Mouse (Mus musculus) testis, postnatal 10 days (tissue): ENCODE measurements around the gene Ccdc107.

ENCODE experiments used
- DNase-seq: peaks from one replicate; pipeline ENCODE4 v3.0.0; 2021; ENCODE audit warnings: low spot score

The Ccdc107 gene

DNA sequence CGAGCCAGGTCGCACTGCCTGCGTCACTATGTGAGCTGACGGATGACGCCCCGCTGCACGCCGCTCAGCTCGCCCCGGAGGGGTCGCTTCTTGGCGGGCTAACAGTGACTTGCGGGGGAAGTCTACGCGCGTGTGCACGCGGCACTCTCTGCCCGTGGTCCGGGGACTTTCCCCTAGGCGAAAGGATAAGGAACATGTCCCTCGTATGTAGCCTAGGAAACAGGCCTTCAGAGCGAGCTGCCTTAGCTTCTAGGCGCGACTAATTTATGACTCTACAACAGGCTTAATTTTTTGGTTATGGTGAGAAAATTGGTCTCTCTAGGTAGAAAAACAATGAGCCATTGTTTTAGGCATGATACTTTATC is at the start of gene Ccdc107:
Gene Ccdc107, plus strand, starts transcription at position 80 of the 365 bp plus-strand sequence.
- DNase-seq: peak; percentile 80

- DNase-seq: peak; percentile 73
These were observed 49.2 kb upstream of the Ccdc107 start for GRCm38 (mm10) chr4:43443511-43443910.

DNA sequence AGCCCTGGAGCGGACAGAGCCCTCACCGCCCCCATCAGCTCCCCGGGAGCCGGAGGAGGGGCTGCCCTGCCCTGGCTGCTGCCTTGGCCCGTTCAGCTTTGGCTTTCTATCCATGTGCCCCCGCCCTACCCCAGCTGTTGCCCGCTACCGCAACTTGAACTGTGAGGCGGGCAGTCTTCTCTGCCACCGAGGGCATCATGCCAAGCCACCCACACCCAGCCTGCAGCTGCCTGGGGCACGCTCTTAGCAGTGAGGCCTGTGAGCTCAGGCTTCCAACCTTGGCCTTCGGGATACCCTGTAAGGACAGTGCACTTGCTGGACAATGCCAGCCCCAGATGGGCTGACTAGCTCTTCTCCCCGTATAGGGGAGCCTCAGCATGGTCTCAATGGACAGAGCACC is 45.4 kb upstream of the Ccdc107 start:
- peak; percentile 60 for DNase-seq

- no peak for DNase-seq
These were observed 44.1 kb upstream of the Ccdc107 start for GRCm38 (mm10) chr4:43448554-43448953.

DNA sequence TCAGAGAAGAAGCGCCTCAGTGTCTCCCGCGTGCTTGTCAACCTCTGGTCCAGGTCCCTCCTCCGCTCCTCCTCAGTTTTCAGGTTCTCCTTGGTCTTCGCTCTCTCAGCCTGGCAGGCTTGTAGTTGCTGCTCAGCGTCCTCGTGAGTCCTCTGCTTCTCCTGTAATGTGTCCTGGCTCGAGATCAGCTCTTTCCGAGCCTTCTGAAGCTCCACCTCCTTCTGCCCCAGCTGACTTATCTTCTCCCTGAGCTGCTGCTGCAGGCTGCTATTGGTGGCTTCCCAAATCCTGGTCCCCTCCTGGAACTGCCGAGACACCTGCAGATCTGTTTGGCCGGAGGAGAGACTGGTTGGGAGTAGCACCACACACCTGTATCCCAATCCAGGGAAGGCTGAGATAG is 40.4 kb upstream of the Ccdc107 start:
- DNase-seq: no peak

- no peak for DNase-seq
These were observed 39.3 kb upstream of the Ccdc107 start for GRCm38 (mm10) chr4:43453413-43453812.

GRCm38 (mm10) chr4:43454041-43454836 is 38.5 kb upstream of the Ccdc107 start, which contains the start of gene Cd72:
TSS of gene Cd72 (minus strand) at chr4:43454628.
- DNase-seq: no peak

DNA sequence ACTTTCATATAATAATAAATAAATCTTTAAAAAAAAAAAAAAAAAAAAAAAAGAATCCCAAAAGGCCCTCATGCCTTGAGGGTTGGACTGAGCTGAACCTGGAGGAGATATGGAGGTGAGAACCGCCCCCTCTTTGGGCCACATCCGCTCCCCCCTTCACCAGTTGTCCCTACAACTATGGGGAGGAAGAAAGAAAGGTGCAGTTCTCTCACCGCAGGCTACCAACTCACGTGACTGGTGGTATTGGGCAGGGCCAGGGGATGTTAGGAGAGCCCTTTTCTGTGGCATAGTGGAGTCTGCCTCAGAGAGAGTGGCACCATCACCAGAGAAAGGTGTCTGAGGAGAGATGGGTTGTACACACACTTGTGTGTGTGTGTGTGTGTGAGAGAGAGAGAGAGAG is 36.2 kb upstream of the Ccdc107 start:
- no peak for DNase-seq

DNA sequence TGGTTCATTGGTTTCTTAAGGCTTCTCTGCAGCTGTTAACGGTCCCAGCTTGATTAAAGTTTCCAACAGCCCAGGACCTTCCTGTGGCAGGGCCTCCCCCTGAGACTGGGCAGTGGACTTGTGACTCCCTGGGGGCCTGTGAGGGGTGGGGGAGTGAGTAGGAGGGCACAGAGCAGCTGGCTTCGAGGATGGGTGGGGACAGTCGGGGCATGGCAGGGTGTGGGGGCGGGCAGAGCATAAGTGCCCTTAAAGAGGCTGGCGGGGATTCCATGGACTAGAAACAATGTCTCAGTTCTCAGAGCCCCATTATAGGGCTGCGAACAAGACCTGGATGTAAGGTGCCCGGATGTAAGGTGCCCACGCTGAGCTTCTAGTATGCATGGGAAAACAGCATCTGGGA is 35.6 kb upstream of the Ccdc107 start:
- no peak for DNase-seq

GRCm38 (mm10) chr4:43463102-43463501 is 29.6 kb upstream of the Ccdc107 start:
- no peak for DNase-seq

- no peak for DNase-seq
These were observed 26.8 kb upstream of the Ccdc107 start for GRCm38 (mm10) chr4:43465935-43466334.

- DNase-seq: no peak
These were observed 25.8 kb upstream of the Ccdc107 start for GRCm38 (mm10) chr4:43466872-43467271.

- no peak for DNase-seq
These were observed 22.4 kb upstream of the Ccdc107 start for GRCm38 (mm10) chr4:43470301-43470700.

DNA sequence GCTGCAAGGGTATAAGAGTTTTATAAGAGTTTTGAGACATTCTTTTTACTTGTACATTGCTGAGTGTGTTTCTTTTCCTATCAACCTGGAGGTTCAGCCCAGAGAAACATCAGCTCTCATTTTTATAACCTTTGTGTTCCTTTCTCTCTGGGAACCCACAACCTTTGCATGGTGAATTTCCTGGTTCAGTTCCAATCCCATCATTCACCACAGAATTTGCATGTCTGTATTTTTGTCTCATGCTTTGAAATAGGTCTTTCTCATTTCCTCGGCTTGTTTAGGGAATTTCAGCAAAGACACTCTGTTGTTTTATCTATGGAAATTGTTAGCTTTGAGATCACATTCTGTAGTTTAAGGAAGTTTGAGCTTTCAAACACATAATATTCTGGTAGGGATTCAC is 19.1 kb upstream of the Ccdc107 start:
- no peak for DNase-seq

- DNase-seq: no peak
These were observed 16.1 kb upstream of the Ccdc107 start for GRCm38 (mm10) chr4:43476604-43477003.

GRCm38 (mm10) chr4:43477857-43478533 is 14.7 kb upstream of the Ccdc107 start:
- DNase-seq: peak; percentile 90

DNA sequence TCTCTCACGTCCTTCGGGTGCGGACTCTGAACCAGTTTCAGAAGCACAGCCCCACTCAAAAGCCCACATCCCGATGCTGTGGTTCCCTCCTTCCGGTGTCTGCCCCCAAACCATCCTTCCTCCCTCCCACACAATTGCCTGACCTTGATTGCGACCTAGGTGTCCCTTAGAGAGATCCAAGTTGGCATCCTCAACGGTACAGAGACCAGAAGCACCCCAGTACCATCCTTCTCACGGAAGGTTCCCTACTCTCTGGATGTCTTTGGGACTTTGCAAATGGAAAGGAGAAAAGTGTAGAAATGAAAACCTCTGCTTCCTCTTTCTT is 14.2 kb upstream of the Ccdc107 start:
- DNase-seq: no peak

DNA sequence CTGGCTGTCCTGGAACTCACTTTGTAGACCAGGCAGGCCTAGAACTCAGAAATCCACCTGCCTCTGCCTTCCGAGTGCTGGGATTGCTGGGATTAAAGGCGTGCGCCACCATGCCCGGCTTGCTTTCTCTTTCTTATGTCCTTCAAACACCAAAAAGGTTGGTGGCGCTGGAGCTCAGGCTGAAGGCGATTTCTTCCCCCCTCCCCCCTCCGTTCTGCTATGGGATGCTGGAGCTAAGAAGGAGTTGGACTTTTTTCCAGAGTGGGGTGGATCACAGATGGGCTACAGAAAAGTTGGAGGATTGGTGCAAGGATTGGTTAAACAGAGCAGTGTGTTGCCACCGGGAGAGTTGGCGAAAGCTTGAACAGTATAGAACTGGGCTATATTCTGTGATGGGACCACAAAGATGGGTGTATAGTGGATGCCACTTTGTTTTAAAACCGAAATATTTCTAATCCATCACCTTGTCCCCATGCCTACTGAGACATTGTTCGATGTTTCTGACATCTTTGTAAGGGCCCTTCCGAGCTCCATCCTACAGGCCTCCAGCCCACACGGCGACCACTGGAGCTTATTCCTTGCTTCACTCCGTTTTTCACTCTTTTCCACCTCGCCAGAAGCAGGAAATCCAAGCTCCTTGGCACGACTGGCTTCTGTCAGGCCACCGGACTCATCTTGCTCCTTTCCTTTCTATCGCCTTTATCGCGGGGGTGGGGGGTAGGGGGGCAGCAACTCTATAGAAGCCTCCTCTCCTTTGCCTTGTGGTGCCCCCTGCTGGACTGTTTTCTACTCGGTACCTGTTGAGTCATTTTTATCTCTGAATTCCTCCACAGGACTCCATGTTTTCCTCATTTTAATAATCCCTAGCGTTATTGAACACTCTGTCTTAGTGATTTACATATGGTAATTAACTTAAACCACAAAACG is 13.5 kb upstream of the Ccdc107 start:
- DNase-seq: peak; percentile 95

DNA sequence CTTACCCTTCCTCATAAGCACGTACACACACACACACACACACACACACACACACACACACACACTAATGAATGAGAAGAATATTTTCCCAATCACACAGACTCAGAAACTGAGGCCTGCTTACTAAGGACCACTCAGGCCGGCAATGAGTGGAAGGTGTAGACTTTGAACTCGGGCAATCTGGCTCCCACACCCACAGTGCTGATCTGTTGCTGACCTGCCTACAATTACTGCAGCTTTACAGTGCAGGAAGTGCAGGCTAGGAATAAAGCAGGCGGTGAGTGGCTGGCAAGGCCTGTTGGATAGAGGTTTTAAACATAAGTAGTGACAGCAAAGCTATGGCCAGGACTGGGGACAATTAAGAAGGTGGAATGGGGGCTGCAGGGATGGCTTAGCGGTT is 11.7 kb upstream of the Ccdc107 start:
- no peak for DNase-seq

- DNase-seq: no peak
These were observed 10.7 kb upstream of the Ccdc107 start for GRCm38 (mm10) chr4:43481894-43482456.

- DNase-seq: no peak
These were observed 10.1 kb upstream of the Ccdc107 start for GRCm38 (mm10) chr4:43482591-43482990.

DNA sequence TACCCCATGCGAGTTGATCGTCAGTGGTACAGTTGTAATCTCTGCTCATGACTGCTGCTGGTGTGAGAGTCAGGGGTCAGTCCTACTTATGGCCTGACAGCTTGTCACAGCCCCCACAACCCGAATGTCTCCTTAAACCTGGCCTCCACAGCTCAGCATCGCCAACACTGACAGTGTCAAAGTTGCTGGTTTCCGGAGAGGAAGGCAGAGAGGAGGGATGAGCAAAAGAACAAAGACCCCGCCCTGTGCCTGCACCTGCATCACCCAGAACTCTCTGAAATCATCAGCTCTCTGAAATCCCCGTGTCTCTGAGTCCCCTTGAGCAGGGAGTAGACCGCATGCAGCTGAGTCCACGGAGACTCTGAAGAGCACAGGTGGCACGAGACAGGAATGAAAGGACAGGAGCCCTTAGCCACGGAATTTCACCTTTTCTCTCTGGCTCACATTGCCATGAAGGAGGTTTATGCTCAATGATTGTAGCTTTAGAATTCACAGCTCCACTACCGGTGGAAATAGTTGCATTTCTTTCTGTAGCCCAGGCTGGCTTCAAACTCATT is 9.1 kb upstream of the Ccdc107 start, which contains the start of gene Sit1:
Gene Sit1, minus strand, starts transcription at position 200 of the 557 bp plus-strand sequence.
- no peak for DNase-seq
